Mouse (Mus musculus) adipose tissue, adult 10 weeks (tissue): ENCODE results near the gene Samsn1. TPM values are rescaled to one million over a fixed set of nuclear protein-coding genes. Genes with fewer than 3 reads are reported as not detected.

ENCODE experiments used
- polyA plus RNA-seq: library from polyadenylated mRNA; stranded (reverse); fragments of 350-450 nt; fragmentation: Illumina TruSeq; extraction: RNeasy Lipid Tissue Mini Kit (QIAGEN cat#74804); gene quantifications from one replicate; pipeline ENCODE4 v1.2.3, GENCODE M21; 2014; ENCODE audit warnings: low read depth, low replicate concordance

The Samsn1 gene
- 1.4 TPM for polyA plus RNA-seq

GRCm38 (mm10) chr16:76022181-76022580 lies at the start of gene Samsn1:
TSS of gene Samsn1 (minus strand) at chr16:76022281.

